Mouse (Mus musculus): ENCODE results near the gene Lrrc9.

Lrrc9 gene

GRCm38 (mm10) chr12:72441839-72442576 is at the start of gene Lrrc9:
Lrrc9 (plus strand) TSS chr12:72441866.
- peak; percentile 20 for DNase-seq (ENCODE audit: low spot score in 2 of 2)

- DNase-seq (ENCODE audit: low spot score in 2 of 2): peak in 1 of 2 experiments; percentile 45
Measured at GRCm38 (mm10) chr12:72393046-72393805, 48.4 kb upstream of the Lrrc9 start.

GRCm38 (mm10) chr12:72405031-72405430 is 36.6 kb upstream of the Lrrc9 start:
- DNase-seq (ENCODE audit: low spot score in 2 of 2): no peak

- DNase-seq (ENCODE audit: low spot score in 2 of 2): peak; percentile 23 to 26
Measured at GRCm38 (mm10) chr12:72407146-72407545, 34.5 kb upstream of the Lrrc9 start.

GRCm38 (mm10) chr12:72407721-72408110 is 34.0 kb upstream of the Lrrc9 start:
- DNase-seq (ENCODE audit: low spot score in 2 of 2): no peak

- peak; percentile 64 to 69 for DNase-seq (ENCODE audit: low spot score in 2 of 2)
Measured at GRCm38 (mm10) chr12:72408111-72408891, 33.4 kb upstream of the Lrrc9 start.

GRCm38 (mm10) chr12:72408954-72409353 is 32.7 kb upstream of the Lrrc9 start, which contains the start of gene Rtn1:
Rtn1 (minus strand) TSS chr12:72409054.
- no peak for DNase-seq (ENCODE audit: low spot score in 2 of 2)

GRCm38 (mm10) chr12:72417762-72418161 is 23.9 kb upstream of the Lrrc9 start:
- no peak for DNase-seq (ENCODE audit: low spot score in 2 of 2)

GRCm38 (mm10) chr12:72422681-72423080 is 19.0 kb upstream of the Lrrc9 start:
- DNase-seq (ENCODE audit: low spot score in 2 of 2): no peak

- peak; percentile 75 to 77 for DNase-seq (ENCODE audit: low spot score in 2 of 2)
Measured at GRCm38 (mm10) chr12:72427722-72428126, 13.9 kb upstream of the Lrrc9 start.

- no peak for DNase-seq (ENCODE audit: low spot score in 2 of 2)
Measured at GRCm38 (mm10) chr12:72432209-72432608, 9.5 kb upstream of the Lrrc9 start.

- DNase-seq (ENCODE audit: low spot score in 2 of 2): no peak
Measured at GRCm38 (mm10) chr12:72433241-72433865, 8.3 kb upstream of the Lrrc9 start.

- DNase-seq (ENCODE audit: low spot score in 2 of 2): no peak
Measured at GRCm38 (mm10) chr12:72437676-72438341, 3.9 kb upstream of the Lrrc9 start.

GRCm38 (mm10) chr12:72438961-72439480 is 2.6 kb upstream of the Lrrc9 start:
- DNase-seq (ENCODE audit: low spot score in 2 of 2): no peak

- no peak for DNase-seq (ENCODE audit: low spot score in 2 of 2)
Measured at GRCm38 (mm10) chr12:72453941-72454340, 12.3 kb downstream of the Lrrc9 start.

- no peak for DNase-seq (ENCODE audit: low spot score in 2 of 2)
Measured at GRCm38 (mm10) chr12:72461191-72461893, 19.7 kb downstream of the Lrrc9 start.

- no peak for DNase-seq (ENCODE audit: low spot score in 2 of 2)
Measured at GRCm38 (mm10) chr12:72461894-72462530, 20.3 kb downstream of the Lrrc9 start.

- DNase-seq (ENCODE audit: low spot score in 2 of 2): no peak
Measured at GRCm38 (mm10) chr12:72465826-72466501, 24.3 kb downstream of the Lrrc9 start.

- DNase-seq (ENCODE audit: low spot score in 2 of 2): no peak
Measured at GRCm38 (mm10) chr12:72467269-72467668, 25.6 kb downstream of the Lrrc9 start.
